Mouse (Mus musculus) monocyte, adult 2 months (primary cell): ENCODE measurements around the gene Adamts17.

ENCODE experiments used
- DNase-seq, 2 experiments: peaks; one replicate each; pipeline ENCODE4 v3.0.0; 2022; ENCODE audit warnings: low spot score in 2 of 2, low read depth in 1 of 2

The Adamts17 gene

GRCm38 (mm10) chr7:67064627-67065305, 225.2 kb downstream of the Adamts17 start:
- no peak for DNase-seq

DNA sequence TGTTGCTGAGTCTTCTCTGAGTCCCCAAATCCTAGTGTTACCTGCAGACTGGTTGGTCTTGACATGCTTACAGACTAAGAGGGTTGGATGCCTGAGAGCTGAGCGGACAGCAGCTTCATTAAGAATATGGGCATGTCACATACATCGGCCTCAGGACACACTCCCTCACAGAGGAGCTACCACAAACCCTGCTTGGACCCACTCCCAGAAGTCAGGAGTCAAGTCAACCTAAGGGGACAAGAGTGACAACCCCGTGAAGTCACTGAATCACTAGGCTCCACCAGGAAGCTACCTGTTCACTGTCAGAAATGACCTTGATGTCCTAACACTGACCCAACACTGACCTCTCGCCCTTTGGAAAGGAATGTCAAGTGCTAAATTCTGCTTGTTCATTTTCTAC, 226.1 kb downstream of the Adamts17 start:
- no peak for DNase-seq

- no peak for DNase-seq
Measured at GRCm38 (mm10) chr7:67072015-67072685, 232.6 kb downstream of the Adamts17 start.

DNA sequence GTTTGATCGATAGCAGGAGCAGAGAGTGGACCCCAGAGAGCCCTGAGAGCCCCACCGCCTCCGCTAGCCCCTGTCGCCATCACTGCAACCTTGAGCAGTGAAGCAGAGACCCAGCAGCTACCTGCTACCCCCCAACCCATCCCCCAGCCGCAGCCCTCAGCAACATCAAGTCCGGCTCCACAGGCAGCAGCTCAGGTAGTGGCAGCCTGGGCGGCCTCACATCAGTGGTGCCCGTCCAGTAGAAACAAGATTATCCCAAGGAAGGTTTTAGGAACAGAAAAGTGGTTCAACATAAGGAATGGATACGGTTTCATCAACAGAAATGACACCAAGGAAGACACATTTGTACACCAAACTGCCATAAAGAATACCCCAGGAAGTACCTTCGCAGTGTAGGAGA, 243.2 kb downstream of the Adamts17 start:
- DNase-seq, result no peak

DNA sequence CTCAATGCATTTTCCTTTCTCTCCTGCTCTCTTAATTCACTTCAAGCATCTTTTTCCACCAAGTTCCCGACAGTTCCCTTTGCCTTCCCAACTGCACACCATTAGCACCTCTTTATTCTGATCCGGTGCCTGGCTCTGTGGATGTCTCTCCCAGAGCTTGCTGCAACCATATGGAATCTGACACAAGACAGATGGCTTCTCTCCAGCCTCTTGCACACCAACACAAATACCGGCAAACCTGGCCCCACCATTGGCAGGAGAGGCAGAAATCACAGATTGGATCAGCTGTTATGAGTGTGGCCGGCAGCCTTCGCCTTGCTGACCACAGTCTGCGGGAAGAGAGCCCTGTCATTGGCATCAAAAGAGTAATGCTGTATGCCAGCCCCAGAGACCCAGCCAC, 248.2 kb downstream of the Adamts17 start:
- DNase-seq, result no peak

GRCm38 (mm10) chr7:67097096-67097495, 257.6 kb downstream of the Adamts17 start:
- no peak for DNase-seq

DNA sequence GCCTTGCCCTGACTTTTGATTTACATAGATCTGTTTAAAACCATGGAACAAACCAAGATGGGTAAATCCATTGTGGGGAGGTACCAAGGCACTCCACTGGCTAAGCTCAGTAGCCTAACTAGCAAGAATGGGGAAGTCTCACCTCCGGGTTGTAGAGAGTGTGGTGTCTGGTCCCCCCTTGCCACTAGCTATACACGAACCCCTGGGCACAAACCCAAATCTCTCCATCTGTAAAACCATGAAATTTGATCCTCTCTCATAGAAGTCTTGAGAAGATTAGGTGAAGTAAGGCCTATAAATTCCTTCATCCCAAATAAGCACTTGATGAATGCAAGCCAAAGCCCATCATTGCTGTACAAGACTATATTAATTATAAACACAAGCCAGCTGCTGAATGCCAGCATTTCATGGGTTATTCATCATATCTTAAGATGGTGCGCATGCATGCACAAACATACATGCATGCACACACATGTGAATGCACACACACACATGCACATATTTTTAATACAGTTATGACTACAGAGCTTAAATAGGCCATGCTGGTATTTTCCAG, 262.0 kb downstream of the Adamts17 start:
- no peak for DNase-seq

DNA sequence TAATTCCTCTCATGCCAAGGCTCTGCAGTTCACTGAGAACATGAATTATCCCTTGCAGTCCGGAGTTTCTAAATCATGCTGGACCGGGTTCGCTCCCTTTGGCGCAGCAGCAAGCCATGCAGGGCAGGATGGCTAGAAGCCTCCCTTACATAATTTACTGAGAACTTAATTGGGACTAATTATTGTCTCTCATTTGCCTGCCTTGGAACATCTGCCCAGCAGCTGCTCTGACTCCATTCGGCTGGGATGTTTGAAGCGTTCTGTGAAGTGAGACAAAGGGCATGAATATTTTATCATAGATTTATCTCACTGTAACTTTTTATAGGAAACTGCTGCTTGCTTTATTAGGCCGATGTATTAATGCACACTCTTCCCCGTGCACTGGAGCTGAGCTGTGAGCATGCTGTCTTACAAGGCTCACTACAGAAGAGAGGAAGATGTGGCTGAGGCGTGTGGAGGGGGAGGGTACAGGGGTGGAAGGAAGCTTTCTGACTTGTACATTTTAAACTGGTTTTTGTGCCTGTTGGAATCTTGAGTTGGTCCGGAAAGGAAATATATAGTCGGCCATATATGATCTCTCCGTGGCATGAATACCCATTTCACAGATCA, 271.1 kb downstream of the Adamts17 start:
- DNase-seq, result no peak

DNA sequence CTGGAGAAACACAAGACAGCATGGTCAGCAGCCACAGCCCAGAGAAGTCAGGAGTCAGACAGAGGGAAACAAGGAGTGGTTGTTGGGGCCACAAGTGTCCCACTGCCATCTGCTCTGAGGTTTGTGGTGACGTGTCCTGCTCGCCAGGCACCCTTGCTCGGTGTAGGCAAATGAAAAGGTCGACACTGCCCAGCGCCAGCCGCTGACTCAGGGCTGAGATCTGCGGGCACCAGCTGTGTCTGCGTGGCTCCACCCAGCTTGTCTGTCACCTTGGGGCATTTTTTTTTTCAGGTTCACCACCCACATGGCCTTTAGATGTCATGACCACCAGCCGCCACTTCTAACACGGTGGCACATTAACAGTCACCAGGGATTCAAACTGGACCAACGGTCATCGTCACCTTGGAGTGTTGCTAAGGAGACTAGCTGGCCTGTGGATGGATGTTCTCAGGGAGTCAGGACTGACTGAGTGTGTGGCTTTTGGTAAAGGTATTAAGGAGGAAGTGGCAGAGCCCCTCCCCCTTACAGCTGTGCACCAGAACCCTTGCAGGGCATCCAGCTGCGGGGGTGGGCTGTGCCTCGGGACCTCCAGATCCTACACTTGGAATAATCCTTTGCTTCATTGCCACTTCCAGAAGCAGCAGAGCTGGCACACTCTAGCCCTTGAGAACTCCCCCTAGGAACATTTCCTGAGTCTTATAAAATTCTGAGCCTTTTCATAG, 273.1 kb downstream of the Adamts17 start:
- no peak for DNase-seq

DNA sequence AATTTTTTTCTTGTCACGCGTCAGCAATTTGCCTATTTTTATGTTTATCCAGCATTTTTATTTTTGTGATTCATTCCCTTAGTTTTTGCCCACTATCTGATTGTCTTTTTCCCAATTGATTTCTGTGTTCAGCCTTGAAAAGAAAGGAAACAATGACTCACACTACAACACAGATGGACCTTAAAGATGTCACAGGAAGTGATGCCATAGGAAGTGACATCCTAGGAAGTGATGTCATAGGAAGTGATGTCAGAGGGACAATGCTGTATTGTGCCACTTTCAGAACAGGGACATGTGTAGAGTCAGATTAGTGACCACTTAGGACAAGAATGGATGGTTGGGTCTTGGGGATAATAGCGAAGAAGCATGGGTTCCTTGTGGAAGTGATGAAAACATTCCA, 274.5 kb downstream of the Adamts17 start:
- no peak for DNase-seq

GRCm38 (mm10) chr7:67115056-67115455, 275.5 kb downstream of the Adamts17 start:
- DNase-seq, result no peak

DNA sequence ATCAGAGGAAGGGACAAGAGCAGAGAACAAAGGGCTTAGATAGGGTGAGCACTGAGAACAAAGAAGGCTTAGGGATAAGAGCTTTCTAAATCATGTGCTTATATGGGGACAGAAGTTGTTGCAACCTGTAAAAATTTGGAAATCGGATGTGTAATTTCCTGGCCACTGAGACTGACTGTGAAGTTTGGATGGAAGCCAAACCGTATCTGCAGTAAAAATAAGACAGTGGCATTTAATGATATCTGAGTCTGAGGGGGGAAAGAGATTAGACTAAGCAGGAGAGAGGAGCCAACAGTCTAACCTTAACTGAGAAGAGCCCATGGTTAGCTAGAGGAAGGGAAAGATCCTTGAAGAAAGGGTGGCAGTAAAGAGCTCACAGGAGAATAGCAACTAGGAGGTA, 295.6 kb downstream of the Adamts17 start:
- no peak for DNase-seq

DNA sequence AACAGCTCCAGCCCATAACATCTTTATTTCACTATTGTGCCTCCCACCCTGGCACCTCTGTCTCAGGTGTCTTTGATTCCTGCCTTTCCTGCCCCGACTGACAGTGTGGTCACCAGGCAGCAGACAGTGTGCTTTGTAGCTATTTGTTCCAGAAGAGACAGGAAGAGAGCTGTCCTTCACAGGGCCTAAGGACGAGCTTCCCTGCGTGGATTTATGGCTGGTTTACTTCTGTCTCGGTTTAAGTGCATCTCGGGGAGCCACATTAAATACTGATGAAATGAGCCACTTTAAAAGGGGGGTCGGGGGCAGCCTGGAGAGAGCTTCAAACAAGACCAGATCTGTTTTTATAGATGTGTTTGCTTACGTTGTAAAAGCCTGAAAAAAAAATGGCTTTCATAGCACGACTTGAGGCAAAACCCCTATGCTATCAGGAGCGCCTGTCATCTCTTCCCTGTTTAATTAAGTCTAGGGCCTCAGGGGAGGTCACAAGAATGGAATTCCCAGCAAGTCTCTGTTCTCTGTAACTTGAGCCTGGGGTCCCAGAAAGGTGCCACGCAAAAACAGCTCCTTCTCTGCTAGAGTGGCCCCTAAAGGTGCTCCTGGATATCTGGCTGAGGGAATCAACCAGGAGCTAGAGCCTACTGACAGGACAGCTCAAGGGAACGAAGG, 302.9 kb downstream of the Adamts17 start:
- no peak for DNase-seq

- no peak for DNase-seq
Measured at GRCm38 (mm10) chr7:67145748-67146147, 306.2 kb downstream of the Adamts17 start.

DNA sequence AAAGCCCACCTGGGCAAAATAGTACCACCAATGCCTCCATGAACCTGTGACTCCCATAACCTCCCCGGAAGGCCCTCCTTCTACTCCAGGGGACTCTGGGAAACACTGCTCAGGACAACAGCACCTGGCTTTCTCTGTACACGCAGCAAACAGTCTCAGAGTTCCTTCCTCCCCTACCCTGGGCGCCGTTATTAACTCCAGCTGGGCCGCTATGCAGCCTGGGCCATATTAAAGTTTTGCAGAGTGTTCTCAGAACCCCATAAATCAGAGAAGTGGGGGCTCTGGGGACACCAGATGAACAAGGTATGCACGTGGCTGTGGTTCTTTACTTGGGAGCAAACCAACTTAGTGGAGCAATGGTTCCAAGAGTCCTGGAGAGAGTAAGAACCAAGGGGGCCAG, 306.6 kb downstream of the Adamts17 start:
- no peak for DNase-seq

DNA sequence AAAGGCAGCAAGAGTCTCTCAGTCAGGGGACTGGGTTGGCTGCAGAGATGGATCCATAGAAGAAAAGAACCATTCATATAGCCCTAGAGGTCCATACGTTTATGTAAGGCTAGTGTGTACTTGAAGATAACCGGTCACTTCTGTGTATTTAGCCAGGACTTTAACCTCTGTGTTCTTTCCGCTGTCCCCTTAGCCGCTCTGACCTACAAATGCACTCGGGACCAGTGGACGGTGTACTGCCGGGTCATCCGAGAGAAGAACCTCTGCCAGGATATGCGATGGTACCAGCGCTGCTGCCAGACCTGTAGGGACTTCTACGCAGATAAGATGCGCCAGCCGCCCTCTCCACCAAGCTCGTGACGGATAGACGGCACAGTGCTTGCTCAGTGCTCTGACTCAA, 310.2 kb downstream of the Adamts17 start:
- no peak for DNase-seq

GRCm38 (mm10) chr7:67152626-67153025, 313.1 kb downstream of the Adamts17 start:
- no peak for DNase-seq

- DNase-seq, result no peak
Measured at GRCm38 (mm10) chr7:67162135-67162534, 322.6 kb downstream of the Adamts17 start.

DNA sequence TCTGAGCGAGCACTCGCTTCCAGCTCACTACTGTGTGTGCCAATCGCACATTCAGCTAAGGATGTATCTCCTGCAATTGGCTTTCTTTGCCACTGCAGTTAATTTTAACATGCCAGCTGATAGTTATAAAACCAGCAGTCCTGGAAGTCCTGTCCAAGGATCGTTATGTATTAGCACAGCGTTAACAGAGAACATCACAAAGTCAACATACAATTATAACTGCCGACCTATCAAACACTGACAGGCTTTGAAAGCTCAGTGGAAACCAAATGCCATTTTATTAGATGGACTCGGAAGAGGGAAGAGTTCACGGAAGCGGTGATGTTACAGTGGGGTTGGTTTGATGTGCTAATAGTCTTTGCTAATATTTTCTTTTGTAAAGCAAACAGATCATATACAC, 328.8 kb downstream of the Adamts17 start:
- no peak for DNase-seq

GRCm38 (mm10) chr7:67168763-67169569, 329.4 kb downstream of the Adamts17 start:
- no peak for DNase-seq
